Mouse (Mus musculus) frontal cortex, postnatal 36 days (tissue): ENCODE measurements around the gene Camkmt.

Experiments
- DNase-seq, 2 experiments: peaks; one replicate each; pipeline ENCODE4 v3.0.0; 2022; ENCODE audit warnings: low spot score in 2 of 2

Gene Camkmt

GRCm38 (mm10) chr17:85368776-85369175 is 278.4 kb downstream of the Camkmt start:
- DNase-seq: no peak

- no peak for DNase-seq
These were observed 281.7 kb downstream of the Camkmt start for GRCm38 (mm10) chr17:85372076-85372475.

GRCm38 (mm10) chr17:85372523-85372922 is 282.2 kb downstream of the Camkmt start:
- DNase-seq: no peak

DNA sequence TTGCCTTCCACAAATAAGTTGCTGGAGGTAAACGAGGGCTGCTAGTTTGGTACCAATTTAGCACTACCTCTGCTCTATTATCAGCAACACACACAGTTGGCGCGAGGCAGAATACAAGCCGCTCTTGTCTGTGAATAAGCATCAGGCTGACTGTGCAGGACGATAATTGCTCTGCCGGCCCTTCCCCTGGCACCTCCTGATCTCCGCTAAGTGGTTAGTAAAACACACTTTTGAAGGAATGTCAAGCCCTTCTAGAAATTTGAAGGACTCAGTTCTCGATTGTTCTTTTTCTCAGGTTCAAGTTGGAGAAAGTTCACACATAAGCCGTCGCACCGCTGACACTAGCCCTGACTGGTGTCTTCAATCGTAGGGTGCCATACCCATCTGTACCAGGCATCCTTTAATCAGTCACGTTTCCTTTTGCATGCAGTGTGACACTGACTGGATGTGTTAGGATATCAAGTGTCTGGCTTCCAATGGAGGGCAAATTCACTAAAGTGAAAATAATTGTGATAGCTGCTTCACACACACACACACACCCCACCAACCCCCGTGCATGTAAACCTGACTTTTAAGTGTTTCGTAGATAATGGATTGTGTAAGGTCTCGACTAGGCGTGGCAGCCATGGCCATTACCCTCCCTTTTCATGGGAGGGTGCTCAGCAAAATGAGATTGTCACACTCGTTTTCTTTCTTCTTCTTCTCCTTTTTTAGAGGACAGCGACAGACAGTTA is 283.9 kb downstream of the Camkmt start:
- no peak for DNase-seq

DNA sequence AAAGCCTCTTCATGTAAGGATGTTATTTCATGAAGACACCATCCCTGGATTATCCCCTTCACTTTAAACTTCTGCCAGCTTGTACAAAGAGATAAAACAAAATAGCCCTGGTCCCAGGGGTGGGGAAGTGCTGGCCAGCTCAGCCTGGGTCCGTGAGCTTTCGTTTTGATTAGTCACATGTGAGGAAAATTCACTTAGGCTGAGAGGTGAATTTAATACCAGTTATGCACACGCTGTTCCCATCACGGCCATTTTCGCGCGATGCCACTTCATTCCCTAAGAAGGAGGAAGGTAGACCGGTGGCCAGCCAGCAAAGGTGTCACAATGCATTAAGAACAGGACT is 284.5 kb downstream of the Camkmt start:
- DNase-seq: no peak

DNA sequence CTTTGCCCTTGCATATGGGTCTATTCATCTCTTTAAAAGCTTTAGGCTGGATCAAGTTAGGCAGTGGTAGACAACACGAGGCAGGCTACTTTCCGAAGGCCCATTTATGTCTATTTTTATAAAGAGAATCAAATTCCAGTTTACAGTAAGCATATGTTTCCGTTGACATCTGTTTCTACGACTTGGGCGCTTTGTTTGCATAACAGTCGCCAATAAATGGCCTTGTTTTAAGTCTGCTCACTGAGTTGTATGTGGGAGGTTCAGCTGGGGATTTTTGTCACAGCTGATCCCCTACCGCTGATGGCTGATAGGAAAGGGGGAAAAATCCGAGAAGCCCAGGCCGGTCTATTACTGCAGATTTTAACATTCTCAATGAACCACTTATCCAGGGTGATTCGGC is 285.2 kb downstream of the Camkmt start:
- DNase-seq: no peak

- DNase-seq: no peak
These were observed 287.1 kb downstream of the Camkmt start for GRCm38 (mm10) chr17:85377496-85377895.

DNA sequence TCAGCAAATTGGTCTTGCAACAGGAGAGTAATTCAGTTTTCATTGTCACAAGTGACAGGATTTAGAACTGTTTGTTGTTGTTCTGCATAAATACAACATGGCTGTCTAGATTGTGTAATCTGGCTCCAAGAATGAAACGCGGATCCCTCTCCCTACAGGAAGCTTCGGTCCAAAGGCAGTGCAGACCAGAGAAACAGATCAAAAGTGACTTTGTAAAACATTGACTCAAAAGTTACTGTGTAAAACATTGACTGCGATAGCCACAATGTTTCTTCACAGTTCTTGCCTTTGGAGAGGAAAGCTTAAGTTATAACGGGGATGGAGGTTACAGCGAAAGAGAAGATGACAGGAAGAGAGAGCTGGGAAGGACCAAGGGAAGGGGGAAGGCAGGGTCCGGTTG is 288.7 kb downstream of the Camkmt start:
- no peak for DNase-seq

DNA sequence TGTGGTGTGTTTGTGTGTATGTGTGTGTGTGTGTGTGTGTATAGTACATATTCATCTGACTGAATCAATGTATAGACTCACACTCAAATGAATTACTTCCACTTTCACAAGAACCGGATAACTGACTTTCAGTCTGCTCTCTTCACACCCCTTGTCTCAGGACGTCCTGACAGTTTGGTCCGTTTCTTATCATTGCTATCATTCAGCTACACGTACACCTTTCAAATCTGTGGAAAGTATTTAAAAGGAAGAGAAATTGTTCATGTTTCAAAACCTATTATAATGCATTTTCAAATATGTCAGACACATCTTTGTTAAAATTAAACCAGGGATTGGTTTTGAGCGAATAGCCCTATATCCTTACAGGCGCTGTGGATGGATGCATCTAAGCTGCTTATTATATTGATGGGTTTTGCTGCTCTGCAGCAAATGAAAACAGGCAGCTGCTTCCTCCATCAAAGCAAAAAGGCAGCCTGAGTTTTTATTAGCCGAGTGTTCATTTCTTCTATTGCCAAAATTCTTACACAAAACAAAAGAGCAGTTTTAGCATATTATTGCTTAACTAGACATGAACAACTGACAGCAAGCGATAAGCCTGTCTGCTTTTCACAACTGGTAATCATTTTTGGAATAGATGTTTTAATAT is 291.3 kb downstream of the Camkmt start:
- DNase-seq: no peak

DNA sequence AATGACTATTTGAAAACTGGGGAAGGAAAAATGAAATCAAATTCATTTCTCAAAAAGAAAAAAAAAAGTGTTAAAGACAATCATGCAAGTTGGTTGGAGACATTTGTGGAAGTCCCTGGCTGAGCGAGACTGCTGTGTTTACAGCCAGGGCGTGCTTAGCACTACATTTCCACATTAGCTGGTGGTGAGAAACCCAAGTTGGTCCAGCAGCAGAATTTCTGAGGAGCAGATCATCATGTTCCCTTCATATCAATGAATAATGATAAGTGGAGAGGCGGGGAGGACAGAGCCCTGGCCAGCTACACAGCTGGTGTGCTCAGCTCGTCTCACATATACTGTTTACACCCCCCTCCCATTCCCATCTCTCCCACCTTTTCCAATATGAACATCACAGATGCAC is 292.0 kb downstream of the Camkmt start:
- no peak for DNase-seq

DNA sequence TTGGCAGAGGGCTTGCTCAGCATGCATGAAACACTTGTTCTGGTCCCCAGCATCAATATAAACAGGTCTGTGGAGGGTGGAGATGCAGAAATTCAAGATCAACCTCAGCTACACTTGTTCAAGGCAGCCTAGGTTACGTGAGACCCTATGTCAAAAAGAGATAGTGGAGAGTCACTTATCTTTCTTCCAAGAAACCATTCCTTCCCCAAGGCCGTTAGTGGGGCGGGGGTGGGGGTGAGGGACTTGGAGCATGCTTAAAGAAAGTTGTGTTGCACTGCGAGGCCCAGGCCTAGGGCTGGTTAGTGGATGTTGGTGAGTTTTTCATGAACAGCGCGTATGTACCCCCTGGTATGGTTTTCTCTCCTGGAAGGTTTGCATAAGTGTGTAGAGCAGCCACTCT is 292.6 kb downstream of the Camkmt start:
- DNase-seq: no peak

DNA sequence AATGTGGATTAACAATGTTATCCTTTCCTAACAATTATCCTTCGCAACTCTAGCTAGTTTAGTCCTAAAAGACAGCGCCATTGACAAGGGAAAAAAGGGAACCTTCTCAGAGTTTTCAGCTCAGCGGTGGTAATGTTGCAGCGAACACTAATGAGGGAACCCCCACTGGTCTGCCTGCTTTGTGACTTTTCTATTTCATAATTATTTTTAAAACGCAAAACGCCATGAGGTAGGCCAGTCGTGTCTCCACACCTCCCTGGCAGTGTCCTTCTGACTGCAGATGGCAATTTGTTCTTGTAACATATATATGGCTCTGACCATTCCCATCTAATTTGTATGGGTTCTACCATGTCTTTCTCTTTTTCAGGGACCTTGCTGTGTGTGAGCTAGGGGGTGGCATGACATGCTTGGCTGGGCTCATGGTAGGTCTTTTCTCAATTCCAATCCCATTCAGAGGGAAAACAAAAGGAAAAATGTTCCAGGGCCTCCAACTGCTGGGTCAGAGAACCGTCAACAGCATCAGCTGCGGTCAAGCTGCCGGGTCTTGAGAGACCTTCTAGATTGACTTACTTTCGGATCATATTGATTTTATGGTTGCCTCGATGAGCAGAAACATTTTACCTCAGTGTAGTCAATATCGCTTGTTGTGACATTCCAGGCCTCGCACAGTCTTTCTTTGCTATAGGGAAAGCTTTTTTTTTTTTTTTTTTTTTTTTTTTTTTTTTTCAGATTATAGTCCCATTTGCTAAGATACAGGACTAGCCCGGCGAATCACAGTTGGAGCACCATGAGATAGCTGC is 302.9 kb downstream of the Camkmt start:
- no peak for DNase-seq

GRCm38 (mm10) chr17:85393891-85394321 is 303.6 kb downstream of the Camkmt start:
- no peak for DNase-seq

- no peak for DNase-seq
These were observed 305.1 kb downstream of the Camkmt start for GRCm38 (mm10) chr17:85395502-85395901.

DNA sequence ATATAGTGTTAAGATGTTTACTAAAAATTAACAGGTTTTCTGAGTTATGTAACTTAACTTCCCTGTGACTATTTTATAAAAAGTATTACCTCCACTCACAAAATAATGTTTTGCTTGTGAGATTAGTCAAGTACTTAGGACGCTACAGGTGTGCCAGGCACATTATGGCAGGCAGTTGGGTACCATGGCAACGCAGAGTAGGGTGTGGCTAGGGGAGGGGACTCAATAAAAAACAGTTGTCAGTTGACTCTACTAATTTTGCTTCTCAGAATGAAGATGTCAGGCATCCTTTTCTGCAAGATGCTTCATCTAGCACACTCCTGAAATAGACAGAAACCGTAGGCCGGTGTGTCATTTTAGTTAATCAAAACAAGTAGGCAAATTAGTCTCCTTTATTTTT is 310.4 kb downstream of the Camkmt start:
- no peak for DNase-seq

DNA sequence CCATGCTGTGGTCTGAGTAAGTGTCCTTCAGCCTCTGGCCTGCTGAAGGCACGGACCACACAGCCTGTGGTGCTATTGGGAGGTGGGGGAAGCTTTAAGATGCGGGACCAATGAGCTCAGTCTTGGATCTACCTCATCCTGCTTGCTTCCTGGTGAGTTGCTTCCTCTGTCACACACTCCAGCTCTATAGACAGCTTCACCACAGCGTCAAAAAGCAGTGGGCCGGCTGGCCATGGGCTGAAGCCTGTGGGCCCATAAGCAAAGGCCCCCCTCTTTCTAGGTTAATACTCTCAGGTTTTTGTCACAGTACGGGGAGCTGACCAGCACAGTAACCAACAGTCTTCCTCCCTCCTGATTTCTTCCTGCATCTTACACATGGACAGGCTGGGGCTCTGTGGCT is 314.8 kb downstream of the Camkmt start:
- no peak for DNase-seq

GRCm38 (mm10) chr17:85406195-85406594 is 315.8 kb downstream of the Camkmt start:
- no peak for DNase-seq

GRCm38 (mm10) chr17:85428831-85429230 is 338.5 kb downstream of the Camkmt start:
- DNase-seq: no peak

GRCm38 (mm10) chr17:85432923-85433322 is 342.6 kb downstream of the Camkmt start:
- DNase-seq: no peak

DNA sequence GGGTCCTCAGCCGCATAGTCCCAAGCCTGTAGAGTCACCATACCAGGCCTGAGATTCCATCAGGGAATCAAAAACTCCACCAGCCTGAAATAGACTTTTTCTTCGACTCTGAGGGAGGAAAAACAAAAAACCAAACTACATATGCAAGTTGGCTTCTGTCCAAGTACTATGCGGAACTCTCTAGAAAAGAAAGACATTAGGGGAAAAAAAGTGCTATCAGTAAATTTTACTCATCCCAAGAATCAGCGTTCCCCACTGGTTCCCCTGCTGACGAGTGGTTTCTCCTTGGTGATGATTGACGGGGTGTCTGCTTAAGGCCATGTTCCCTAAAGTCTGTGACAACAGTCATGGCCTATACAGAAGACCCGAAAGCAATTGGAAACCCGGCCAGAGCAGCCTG is 352.7 kb downstream of the Camkmt start:
- no peak for DNase-seq

GRCm38 (mm10) chr17:85454419-85454983 is 364.1 kb downstream of the Camkmt start:
- DNase-seq: no peak

DNA sequence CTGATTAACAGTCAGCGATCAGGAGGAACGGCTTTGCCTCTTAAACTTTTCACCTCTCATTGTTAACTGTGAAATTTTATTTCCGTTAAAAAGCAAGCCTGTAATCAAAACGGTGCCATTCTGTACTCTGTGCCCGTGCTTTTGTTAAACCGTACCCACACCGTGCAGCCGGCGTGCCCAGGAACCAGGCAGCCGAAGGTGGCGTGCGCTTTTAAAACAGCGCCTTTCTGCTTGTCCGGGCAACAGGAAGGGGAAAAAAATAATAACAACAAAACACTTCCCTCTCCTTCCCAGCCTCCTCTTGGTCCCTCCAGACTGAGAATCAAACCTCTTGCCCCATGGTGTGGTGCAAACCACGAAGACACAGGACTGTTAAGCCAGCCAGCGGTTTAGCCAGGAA is 364.7 kb downstream of the Camkmt start:
- no peak for DNase-seq

DNA sequence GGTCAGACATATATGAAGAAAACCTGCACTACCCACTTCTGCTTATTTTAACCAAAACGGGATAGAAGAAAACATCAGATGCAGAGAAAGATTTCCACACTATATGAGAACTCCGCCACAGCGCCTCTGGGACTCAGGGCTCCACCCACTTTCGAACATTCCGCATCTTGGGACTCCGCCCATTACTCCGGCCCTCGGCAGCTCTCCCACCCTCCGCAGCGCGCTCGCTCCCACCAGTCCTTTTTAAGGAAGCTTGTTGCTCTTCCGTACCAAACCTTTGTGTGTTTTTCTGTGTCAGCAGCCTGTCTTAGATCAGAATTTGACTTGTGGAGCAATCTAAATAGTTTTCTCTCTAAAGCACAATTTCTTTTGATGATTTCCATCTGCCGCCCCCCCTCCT is 367.7 kb downstream of the Camkmt start:
- no peak for DNase-seq
